Mouse (Mus musculus) forebrain, embryonic 11.5 days (tissue): ENCODE data around the gene Gdf9. TPM values are rescaled to one million over a fixed set of nuclear protein-coding genes. Genes with fewer than 3 reads are reported as not detected.

ENCODE experiments used
- ATAC-seq: fragments of 200-750 bp; cut with Nextera tagmentation; replicated peaks from 2 replicates; pipeline ENCODE4 v1.8.0; 2017; ENCODE audit warnings: moderate TSS enrichment; ENCODE audit not compliant: low FRiP score
- DNase-seq: peaks from one replicate; pipeline ENCODE4 v3.0.0-alpha.2; 2017; ENCODE audit warnings: low spot score
- H3K27ac ChIP-seq: fragments of 300-500 bp; sonication (generic); 2 replicates; pipeline ENCODE4 v1.5.1; 2014; ENCODE audit warnings: low read depth, low read length
- H3K27me3 ChIP-seq: fragments of 300-500 bp; sonication (generic); 2 replicates; pipeline ENCODE4 v1.6.1; 2014; ENCODE audit warnings: mild to moderate bottlenecking, low read length, mixed read lengths; ENCODE audit not compliant: control insufficient read depth, insufficient read depth
- H3K36me3 ChIP-seq: fragments of 300-500 bp; sonication (generic); 2 replicates; pipeline ENCODE4 v1.6.1; 2014; ENCODE audit warnings: mild to moderate bottlenecking, low read length, moderate library complexity, mixed read lengths; ENCODE audit not compliant: control insufficient read depth, insufficient read depth
- H3K4me1 ChIP-seq: fragments of 300-500 bp; sonication (generic); replicated peaks from 2 replicates; pipeline ENCODE4 v1.6.1; 2014; ENCODE audit warnings: low read length, mixed read lengths; ENCODE audit not compliant: control insufficient read depth, insufficient read depth
- H3K4me2 ChIP-seq: fragments of 300-500 bp; sonication (generic); 2 replicates; pipeline ENCODE4 v1.6.1; 2014; ENCODE audit warnings: low read depth, mild to moderate bottlenecking, low read length, moderate library complexity, mixed read lengths; ENCODE audit not compliant: severe bottlenecking
- H3K4me3 ChIP-seq: fragments of 300-500 bp; sonication (generic); 2 replicates; pipeline ENCODE4 v1.5.1; 2014; ENCODE audit warnings: low read depth, low read length
- H3K9ac ChIP-seq: fragments of 300-500 bp; sonication (generic); 2 replicates; pipeline ENCODE4 v1.6.1; 2014; ENCODE audit warnings: low read length
- H3K9me3 ChIP-seq: fragments of 300-500 bp; sonication (generic); 2 replicates; pipeline ENCODE4 v1.6.1; 2016; ENCODE audit warnings: low read length, mixed read lengths; ENCODE audit not compliant: control insufficient read depth
- WGBS: fragments of 180-500 bp; shearing (Covaris S2); extraction: QIAGEN DNeasy Blood & Tissue Kit; methylation state at CpG from one replicate; pipeline ENCODE4 v1.1.7; 2014; 5-methylcytosine and 5-hydroxymethylcytosine counted together
- polyA plus RNA-seq: library from polyadenylated mRNA; unstranded; fragments of >200 nt; fragmentation: Nextera tagmentation; extraction: Ambion mirVana; gene quantifications from 2 replicates; pipeline ENCODE4 v1.2.1, GENCODE M21; 2014

Gene Gdf9
- polyA plus RNA-seq, 1 experiment from 2014 or later = 1.2 TPM

GRCm38 (mm10) chr11:53460192-53460591, 29.4 kb downstream of the Gdf9 start:
- Histone ChIP-seq H3K36me3 (no peaks in the 10 kb centered on the region), H3K9ac (no peak overlapping the region), H3K4me3 (no peak overlapping the region), H3K4me2 (no peak overlapping the region), H3K27ac (no peak overlapping the region), H3K27me3 (peaks cover 55% of the 10 kb centered on the region), H3K9me3 (peaks cover 5% of the 10 kb centered on the region; the same call in 1 of the 2 replicates), H3K4me1 (peaks cover 12% of the 10 kb centered on the region; the same call in 1 of the 2 replicates)
- DNase-seq (no peak), ATAC-seq (no peak)
- WGBS = 77% methylated on average over 3 of the region's 3 CpGs

DNA sequence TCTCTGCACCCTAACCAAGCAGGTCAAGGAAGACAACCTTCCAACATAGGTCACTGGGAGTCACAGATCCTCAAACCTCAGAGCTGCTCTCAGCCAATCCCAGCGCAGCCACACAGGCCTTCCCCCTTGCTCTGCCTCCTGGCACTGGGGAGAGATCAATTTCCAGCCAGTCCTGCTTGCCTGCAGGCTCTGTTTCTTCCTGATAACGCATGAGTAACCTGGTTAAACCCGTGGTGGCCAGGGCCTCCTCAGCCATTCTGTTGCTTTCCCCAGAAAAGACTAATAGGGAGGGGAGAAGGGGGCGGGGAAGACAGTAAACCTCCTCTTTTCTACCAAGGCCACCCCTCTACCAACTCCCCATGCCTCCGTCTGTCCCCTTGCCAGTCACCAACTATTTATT, 30.9 kb downstream of the Gdf9 start:
- Histone ChIP-seq H3K4me2 (no peak overlapping the region), H3K27ac (no peak overlapping the region), H3K9me3 (peaks cover 5% of the 10 kb centered on the region; the same call in 1 of the 2 replicates), H3K36me3 (no peaks in the 10 kb centered on the region), H3K4me1 (peaks cover 14% of the 10 kb centered on the region; the same call in 1 of the 2 replicates), H3K9ac (no peak overlapping the region), H3K27me3 (peaks cover 64% of the 10 kb centered on the region), H3K4me3 (no peak overlapping the region)
- ATAC-seq (no peak), DNase-seq (no peak)
- 14% methylated on average over 5 of the region's 5 CpGs for WGBS

GRCm38 (mm10) chr11:53463551-53464424, 33.0 kb downstream of the Gdf9 start:
- ATAC-seq (no peak), DNase-seq (peak; percentile 73)
- H3K27ac ChIP-seq = no peak overlapping the region
- peak overlapping the region; percentile 85 for H3K4me2 ChIP-seq
- peaks cover 50% of the 10 kb centered on the region for H3K27me3 ChIP-seq
- H3K9me3 ChIP-seq = peaks cover 5% of the 10 kb centered on the region; the same call in 1 of the 2 replicates
- H3K9ac ChIP-seq = peak overlapping the region; percentile 37; the same call in 1 of the 2 replicates
- 5% methylated on average over 55 of the region's 55 CpGs for WGBS
- peak overlapping the region; percentile 38 for H3K4me3 ChIP-seq
- H3K36me3 ChIP-seq = no peaks in the 10 kb centered on the region
- peaks cover 12% of the 10 kb centered on the region; the same call in 1 of the 2 replicates for H3K4me1 ChIP-seq

DNA sequence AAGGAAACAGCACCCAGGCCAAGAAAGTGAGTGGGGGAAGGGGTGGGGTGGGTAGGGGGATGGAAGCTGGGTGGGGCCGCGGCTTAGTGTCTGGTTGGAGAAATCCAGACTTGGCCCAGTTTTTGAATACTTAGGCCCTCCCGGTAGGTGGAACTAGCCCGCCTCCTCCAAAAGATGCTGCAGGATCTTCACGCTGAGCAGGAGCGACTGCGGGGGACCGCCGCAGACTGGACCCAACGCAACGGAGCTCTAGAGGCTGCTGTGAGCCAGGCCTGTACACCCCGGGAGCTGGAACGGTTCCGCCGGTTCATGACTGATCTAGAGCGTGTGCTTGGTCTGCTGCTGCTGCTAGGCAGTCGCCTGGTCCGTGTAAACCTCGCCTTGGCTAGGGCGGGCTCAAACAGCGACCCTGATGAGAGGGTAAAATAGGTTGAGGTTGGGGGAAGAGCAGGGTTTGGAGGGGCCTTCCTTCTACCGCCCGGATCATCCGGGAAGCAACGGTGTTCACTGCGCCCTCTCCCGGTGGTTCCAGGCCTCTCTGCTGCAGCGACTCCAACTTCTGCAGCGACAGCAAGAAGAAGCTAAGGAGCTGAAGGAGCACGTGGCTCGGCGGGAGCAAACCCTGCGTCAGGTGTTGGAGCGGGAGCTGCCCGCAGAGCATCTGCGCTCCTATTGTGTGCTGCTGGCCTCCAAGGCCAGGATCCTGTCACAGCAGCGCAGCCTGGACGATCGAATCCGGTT, 35.6 kb downstream of the Gdf9 start:
- Histone ChIP-seq H3K27me3 (peaks cover 50% of the 10 kb centered on the region), H3K9ac (peak overlapping the region; percentile 52), H3K27ac (no peak overlapping the region), H3K4me2 (peak overlapping the region; percentile 55), H3K36me3 (no peaks in the 10 kb centered on the region), H3K9me3 (peaks cover 5% of the 10 kb centered on the region; the same call in 1 of the 2 replicates), H3K4me1 (peaks cover 16% of the 10 kb centered on the region), H3K4me3 (peak overlapping the region; percentile 21)
- 4% methylated on average over 40 of the region's 40 CpGs for WGBS
- ATAC-seq = peak; percentile 47
- peak; percentile 92 for DNase-seq

DNA sequence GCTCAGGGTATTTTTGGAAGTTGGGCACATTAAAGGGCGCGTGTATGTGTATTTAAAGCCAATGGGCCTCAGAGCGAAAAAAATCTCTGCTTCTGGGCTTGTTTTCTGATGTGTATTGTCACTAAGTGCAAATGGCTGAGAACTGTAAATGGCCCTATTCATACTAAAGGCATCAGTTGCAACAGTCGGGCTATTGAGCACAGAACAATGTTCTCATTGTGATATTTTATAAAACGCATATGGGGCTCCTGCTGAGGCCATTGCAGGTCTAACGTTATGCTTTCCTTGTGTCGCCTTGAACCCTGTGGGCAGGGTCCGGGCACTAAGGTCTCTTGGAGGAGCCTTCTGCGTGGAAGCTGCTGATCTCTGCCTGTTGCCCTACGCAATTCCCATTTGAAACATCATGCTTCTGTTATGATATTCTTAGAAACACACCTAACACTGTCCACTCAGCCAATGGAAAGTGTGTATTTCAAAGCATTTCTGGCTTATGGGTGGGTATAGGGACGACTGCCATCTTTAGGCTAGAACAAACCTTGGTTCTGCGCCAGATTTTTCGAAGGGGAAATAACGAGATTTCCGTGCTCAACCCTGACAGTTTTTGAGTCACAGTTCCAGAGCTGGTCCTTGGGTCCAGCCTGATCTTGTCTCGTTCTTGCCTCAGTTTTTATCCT, 38.6 kb downstream of the Gdf9 start:
- no peak for ATAC-seq
- peaks cover 23% of the 10 kb centered on the region for H3K27me3 ChIP-seq
- H3K4me1 ChIP-seq = peaks cover 6% of the 10 kb centered on the region
- no peaks in the 10 kb centered on the region for H3K36me3 ChIP-seq
- 32% methylated on average over 16 of the region's 16 CpGs for WGBS
- no peak overlapping the region for H3K4me3 ChIP-seq
- peaks cover 3% of the 10 kb centered on the region; the same call in 1 of the 2 replicates for H3K9me3 ChIP-seq
- H3K27ac ChIP-seq = no peak overlapping the region
- peak overlapping the region; percentile 50; the same call in 1 of the 2 replicates for H3K4me2 ChIP-seq
- DNase-seq = no peak
- H3K9ac ChIP-seq = no peak overlapping the region

GRCm38 (mm10) chr11:53469968-53470695, 39.3 kb downstream of the Gdf9 start, which contains the start of gene Gm9837:
Gm9837 (minus strand) TSS chr11:53470479.
- ATAC-seq = peak; percentile 80
- H3K9ac ChIP-seq = peak within 1 kb of the TSS; percentile 4; the same call in 1 of the 2 replicates
- H3K36me3 ChIP-seq = no peaks in the 10 kb centered on the region
- H3K4me2 ChIP-seq = peak within 1 kb of the TSS; percentile 50
- no peak within 1 kb of the TSS for H3K27ac ChIP-seq
- peak; percentile 95 for DNase-seq
- H3K4me3 ChIP-seq = peak within 1 kb of the TSS; percentile 20; the same call in 1 of the 2 replicates
- H3K27me3 ChIP-seq = peaks cover 16% of the 10 kb centered on the region
- H3K9me3 ChIP-seq = no peaks in the 10 kb centered on the region
- H3K4me1 ChIP-seq = peaks cover 6% of the 10 kb centered on the region
- 3% methylated on average over 29 of the region's 29 CpGs for WGBS

- Histone ChIP-seq H3K4me1 (peaks cover 6% of the 10 kb centered on the region), H3K4me2 (no peak overlapping the region), H3K36me3 (no peaks in the 10 kb centered on the region), H3K9ac (no peak overlapping the region), H3K4me3 (no peak overlapping the region), H3K9me3 (no peaks in the 10 kb centered on the region), H3K27ac (no peak overlapping the region), H3K27me3 (peaks cover 5% of the 10 kb centered on the region)
- DNase-seq (no peak), ATAC-seq (no peak)
- WGBS = 77% methylated on average over 3 of the region's 3 CpGs
Observed at GRCm38 (mm10) chr11:53472709-53473108, 41.9 kb downstream of the Gdf9 start.
